Mouse (Mus musculus): ENCODE measurements around the gene Lrp1.

DNA sequence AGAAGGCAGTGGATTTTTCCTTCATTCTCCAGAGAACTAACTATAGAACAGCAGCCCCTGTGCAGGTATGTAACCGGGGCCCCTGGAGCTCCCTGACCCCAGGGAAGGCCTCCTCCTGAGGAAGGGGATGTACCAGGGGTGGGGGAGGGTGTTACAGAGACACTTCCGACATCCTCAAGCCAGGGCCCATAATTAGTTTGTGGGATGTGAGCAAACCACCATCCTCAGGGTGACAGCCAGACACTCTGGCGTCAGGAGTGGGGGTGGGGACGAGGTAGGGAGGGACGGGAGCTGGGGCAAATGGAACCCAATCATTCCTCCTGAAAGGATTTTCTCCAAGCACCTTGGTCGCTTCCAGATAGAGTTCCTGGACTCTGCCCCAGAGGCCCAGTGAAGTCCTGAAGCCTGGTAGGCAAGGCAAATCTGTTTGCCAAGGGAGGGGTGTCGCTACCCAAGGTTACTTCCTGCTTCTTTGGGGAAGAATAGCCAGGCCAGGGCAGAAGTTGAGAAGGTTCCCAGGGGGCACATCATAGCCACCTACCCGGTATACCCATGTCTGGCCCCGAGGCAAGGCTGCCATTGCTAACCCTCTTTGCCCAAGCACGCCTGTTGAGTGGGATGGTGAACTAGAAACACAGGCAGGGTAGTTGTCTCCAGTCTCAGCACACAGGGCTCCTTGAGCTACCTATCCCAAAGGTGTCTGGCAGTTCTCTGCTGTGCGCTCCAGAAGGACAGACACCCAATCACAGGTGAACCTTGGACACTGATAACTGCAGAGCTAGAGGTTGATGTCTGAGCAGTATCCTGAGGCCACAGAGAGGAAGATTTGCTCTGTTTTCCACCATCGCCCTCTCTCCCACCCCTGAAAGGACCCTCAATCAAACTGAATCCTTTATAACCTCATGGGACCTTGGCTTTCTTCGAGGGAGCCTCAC, 17.2 kb downstream of the Lrp1 start:
- TF ChIP-seq CTCF (IDR thresholded peaks at IDR 0.05) (no peak), POLR2A (IDR thresholded peaks at IDR 0.05; ENCODE audit: insufficient read depth, low read depth, low read length) (no peak), EP300 (IDR thresholded peaks at IDR 0.05; ENCODE audit: insufficient read depth, low read depth, low read length) (no peak)

Data from heart, adult 2 months (tissue).